Mouse (Mus musculus) megakaryocyte progenitor cell, adult 5-6 weeks (primary cell): ENCODE results near the gene Ace3. TPM values are rescaled to one million over a fixed set of nuclear protein-coding genes. Genes with fewer than 3 reads are reported as not detected.
A peak's percentile ranks its signal among the peaks of the same experiment; 100 is the strongest.
"Not testable (repeated sequence)": the region's sequence is repeated elsewhere in the genome, so short reads cannot be mapped to it uniquely, and the experiment has no call there.

ENCODE experiments used
- ATAC-seq: replicated peaks from 2 replicates; pipeline ENCODE4 v1.8.0; 2016; ENCODE audit warnings: mild to moderate bottlenecking, moderate TSS enrichment, inconsistent platforms; ENCODE audit not compliant: poor library complexity
- total RNA-seq, 2 experiments: library from RNA; stranded (forward) in 1 of 2; stranded (reverse) in 1 of 2; fragments of 157-497, 149-512 nt in 1 of 2; fragments of 200-1000 nt in 1 of 2; gene quantifications; 2 replicates each; pipeline versions ENCODE4 v1.2.3 to v1.2.4; 2015 to 2017

The Ace3 gene
- total RNA-seq, 2 experiments from 2014 or later = not detected

DNA sequence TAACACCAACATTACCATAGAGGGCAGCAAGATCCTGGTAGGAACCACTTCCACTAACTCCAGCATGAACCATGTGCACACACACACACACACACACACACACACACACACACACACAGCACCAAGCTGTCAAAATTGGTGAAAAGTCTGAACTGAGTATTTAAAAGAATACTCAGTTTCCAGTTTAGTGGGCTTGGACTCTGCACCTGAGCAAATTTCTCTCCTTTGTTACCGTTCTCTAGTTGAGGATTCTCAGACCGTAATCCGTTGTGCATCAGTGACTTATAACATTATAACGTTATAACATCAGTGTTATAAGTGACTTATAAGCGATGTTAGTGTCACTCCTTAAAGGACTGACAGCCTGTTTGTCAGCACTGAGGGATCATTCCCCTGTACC lies 18.8 kb upstream of the Ace3 start:
- ATAC-seq = no peak

DNA sequence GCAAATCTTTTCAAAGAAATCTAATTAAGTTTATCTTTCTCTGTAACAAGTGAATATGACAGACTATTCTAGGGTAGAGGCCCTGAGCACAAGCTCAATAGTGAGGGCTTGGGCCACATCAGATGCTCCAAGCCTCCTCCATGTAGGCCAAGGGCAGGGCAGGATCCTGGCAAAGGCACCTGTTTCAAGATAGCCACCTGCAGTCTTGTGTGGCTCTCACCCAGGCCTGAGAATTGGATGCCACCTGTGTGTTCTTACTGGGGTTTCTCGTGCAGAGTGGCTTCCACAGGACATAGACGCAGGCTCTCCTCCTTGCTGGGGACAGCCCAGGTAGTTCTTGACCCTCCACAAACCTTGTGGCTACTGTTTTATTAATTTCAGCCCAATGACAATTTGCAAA lies 16.2 kb upstream of the Ace3 start:
- ATAC-seq = no peak

DNA sequence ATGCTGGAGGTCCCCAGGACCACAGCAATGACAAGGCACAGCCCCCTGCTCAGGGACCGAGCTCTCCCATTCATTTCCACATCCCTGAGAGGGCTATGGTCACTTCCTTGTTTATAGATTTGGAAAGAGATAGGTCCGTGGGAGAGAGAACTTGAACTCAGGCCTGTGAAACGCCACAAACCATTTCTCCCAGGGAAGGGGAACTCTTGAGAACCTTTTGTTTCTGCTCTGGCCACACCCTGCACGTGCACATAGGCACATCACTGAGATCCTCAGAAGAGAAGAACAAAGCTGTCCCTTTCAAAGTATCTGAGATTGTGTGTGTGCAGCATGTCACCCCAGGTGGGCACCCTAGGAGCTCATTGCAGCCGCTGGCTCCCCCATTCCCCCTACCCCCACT lies 15.8 kb upstream of the Ace3 start:
- no peak for ATAC-seq

DNA sequence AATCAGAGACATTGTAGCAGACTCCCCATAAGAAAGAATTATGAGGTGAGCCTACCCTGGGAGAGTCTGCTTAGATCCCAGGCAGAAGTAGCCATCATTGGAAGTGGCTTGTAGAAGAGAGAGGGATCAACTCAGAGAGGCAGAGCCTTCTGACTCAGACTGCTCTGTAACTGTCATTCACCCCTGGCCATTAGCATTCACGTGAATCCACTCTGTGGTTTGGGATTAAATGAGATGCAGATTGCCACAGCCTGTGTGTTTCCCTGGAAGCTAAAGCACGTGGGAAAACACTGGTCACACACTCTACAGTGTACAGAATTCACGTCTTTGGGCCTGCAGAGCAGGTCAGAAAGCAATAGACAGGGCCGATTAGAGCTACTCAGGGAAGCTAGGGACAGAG lies 10.0 kb upstream of the Ace3 start:
- ATAC-seq = no peak

DNA sequence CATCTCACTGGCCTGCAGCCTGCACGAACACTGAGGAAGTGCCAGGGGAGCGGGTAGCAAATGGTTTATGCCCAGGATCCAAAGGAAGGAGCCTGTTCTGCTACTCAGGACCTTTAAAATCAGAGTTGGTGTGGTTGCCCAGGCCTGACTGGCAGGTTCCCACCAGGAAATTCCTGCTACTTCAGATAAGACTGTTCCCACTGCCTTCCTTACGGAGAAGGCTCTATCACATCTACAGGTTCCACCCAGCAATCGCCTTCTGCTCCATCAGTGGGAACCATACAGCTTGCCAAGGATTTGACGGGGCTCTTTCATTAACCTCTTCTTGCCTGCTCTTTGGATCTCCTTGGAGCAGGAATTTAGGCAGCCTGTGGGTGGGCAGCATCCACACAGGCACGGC lies 7.0 kb upstream of the Ace3 start:
- ATAC-seq = no peak

DNA sequence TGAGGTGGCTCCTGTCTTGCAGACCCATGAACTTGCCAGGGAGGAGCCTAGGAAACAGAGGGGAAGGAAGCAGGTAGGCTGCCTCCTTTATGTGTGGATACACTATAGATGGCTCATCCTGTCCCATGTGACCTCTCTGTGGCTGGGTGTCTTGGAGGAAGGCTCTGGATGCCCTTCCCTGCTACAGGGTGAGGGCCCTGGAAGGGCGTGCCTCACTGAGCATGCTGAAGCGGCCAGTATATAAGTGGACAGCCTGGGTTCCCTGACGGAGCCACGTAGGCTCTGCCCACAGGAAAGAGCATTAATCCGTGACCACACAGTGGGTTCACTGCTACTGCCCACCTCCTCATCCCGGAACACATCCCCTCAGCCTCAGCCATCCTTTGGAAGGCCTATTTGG lies 5.0 kb upstream of the Ace3 start:
- no peak for ATAC-seq

DNA sequence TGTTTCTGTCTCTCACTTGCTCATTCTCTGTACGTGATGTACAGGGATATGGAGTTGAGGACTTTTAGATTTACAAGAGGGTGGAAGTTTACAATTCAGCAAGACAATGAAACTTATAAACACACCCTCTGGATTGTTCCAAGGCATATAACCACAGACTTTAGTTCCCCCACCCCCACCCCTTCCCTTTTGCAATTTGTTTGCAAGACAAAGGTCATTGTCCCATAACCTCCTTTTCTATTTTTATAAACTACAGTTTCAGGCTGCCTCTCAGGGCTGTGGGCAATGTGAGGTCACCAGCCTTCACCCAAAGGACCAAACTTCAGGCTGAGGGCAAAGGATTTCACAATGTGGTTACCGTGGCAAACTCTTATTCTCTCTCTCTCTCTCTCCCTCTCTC lies 4.2 kb upstream of the Ace3 start:
- ATAC-seq = peak; percentile 84

DNA sequence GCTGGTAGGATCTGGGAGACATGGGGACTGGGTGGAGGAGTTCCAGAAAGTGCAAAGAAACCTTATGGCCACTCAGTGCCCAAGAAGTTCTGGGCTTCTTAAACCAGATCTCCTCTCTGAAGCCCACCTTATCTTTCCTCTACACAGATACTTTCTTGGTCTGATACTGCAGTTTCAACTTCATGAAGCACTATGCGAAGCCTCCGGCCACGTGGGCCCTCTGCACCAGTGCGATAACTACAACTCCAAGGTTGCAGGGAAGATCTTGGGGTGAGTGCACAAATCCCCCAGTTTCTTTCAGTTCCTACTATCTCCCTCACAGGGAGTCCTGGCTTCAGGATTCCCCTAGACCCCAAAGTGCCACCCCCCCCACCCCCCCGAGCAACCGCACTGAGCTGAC lies 5.6 kb downstream of the Ace3 start:
- ATAC-seq = no peak

DNA sequence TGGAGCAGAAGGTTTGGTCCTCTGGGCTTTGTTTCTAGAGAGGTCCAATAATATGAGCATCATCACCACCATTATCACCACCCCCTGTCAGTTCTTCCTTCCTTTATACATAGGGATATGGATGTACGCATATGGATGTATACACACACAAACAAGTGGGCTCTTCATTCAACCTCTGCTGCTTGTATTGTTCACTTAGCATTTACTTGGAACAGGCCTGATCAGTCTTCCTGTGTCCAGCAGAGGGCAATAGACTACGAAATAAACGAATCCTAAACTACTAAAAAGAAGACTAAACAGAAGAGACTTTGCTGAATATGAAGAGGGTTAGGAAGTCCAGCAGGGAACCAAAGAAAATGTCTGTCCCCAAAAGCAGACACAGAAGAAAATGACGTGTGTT lies 7.2 kb downstream of the Ace3 start:
- ATAC-seq = peak; percentile 81

DNA sequence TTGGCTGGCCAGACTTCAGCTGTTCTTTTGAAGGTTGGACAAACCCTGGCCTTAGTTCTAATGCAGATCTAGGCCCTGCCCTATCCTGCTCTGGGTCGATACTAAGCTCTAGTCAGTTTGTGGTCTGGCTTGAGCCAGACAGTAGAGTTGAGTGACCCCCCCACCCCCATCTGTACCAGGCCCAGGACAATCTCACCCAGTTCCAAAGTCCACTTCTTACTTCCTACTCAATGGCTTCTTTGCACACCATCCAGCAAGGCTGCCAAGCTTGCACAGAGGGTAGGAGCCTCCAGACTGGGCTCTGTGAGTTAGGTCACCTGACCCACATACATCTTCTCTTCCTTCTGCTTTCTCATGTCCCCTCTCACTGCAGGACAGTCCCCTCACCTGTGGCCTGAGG lies 10.1 kb downstream of the Ace3 start:
- ATAC-seq = no peak

DNA sequence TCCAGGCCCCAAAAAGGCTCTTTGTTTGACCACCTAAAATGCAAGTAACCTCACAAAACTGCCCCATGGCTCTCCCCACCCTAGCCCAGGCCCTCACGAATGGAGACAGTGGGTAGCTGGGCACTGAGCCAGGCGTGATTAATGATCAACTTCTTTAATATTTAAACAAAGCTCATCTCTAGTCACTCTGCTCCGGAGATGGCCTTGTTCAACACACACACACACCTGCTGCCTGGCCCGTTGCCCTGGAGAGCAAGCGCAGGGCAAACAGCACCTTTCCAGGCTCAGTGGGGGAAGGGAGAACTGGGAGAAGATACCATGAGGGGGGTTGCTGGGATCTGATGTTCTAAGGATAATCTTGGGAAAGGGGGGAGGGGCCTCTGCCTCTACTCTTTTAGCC lies 11.5 kb downstream of the Ace3 start:
- ATAC-seq = no peak

DNA sequence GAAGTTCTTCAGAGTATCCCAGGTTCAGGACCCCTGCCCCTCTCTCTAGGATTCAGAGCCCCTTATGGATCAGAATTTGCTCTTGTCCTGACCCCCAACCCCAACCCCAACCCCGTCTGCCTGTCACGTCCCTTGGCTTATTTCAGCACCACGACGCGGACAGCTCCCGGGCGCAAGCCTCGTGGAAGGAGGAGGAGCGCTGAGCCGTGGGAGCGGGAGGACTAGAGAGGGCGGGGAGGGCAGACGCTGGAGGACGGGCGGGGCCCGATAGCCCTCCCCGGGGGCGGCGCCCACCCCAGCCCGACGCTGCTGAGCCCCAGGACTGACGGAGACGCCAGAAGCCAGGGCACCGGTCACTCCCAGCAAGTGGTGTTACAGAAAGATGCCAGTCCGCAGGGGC lies 13.3 kb downstream of the Ace3 start, which contains the start of gene Kcnh6:
Gene Kcnh6, plus strand, starts transcription at position 304 of the 400 bp plus-strand sequence.
- ATAC-seq = peak; percentile 99

DNA sequence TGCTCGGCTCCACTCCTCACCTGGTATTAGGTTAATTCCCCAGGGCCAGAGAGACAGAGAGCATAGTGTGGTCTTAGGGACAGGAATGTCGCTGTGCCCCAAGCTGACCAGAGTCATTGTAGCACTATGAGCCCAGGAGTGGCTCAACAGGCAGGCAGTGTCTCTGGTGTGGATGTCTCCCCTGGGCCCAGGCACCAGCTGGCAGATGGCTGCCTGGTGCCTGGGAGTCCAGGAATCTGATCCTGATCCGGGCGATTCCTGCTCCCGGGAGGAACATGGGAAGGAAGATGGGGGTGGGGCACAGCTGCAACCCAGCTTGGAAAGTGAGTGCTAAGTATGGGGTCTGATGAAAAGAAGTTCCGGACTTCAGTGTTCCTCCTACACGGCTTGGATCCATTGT lies 18.2 kb downstream of the Ace3 start:
- no peak for ATAC-seq

DNA sequence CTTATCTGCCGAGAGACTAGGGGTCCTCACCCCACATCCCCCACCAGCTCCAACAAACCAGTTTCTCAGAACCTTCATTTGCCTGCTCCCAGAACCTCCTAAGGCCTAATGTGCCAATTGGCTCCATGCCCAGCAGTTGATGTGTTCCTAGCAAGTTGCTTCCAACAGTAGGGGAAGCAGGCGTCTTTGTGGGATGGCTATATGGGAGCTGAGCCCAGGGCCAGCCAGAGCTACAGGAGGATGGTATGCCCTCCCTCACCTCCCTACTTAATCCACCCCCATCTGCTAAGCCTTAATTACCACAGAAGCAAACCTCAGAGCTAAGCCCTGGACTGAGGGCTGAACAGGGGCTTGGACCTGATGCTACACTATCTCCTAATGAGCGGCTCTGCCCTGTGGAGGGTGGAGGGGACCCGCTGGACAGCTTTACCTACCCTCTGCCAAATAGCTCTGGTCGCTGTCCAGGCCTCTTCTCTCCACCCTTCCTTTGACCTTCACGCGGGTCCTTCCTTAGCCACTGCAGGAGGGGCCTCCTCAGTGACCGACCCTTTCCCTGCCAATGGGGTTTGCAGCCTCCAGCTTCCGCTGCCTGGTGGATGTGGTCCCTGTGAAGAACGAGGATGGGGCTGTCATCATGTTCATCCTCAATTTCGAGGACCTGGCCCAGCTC lies 19.2 kb downstream of the Ace3 start:
- ATAC-seq = no peak

DNA sequence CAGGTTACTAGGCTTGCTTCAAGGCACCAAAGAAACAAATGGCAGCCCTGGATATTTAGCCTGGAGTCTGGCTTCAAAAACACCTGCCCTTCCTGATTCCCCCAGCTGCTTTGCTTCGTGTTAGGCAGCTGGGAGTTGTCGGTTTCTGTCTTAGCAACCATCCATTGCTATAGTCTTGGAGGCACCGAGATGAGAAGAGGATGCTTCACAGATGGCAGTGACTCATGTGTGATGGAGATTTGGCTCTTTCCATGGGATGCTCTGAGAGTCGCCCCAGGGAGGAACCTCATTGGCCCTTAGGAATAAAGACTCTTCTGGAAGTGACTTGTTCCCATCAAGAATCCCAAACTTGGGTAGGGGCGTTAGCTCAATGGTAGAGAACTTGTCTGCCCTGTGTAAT lies 22.0 kb downstream of the Ace3 start:
- no peak for ATAC-seq

DNA sequence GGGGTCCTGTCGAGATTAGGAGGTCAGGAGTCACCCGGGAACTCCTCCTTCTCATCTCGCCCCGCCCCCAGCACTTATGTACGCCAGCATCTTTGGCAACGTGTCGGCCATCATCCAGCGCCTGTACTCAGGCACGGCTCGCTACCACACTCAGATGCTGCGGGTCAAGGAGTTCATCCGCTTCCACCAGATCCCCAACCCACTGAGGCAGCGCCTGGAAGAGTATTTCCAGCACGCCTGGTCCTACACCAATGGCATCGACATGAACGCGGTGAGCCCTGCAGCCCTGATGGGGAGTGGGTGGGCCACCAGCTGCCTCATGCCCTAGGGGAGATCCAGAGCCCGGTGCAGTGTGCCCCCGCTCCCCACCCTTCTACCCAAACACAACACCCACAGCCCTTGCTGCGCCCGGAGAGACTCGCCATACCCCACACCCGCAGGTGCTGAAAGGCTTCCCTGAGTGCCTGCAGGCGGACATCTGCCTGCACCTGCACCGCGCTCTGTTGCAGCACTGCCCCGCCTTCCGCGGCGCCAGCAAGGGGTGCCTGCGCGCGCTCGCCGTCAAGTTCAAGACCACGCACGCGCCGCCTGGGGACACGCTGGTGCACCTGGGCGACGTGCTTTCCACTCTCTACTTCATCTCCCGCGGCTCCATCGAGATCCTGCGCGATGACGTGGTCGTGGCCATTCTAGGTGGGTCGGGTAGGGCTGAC lies 25.7 kb downstream of the Ace3 start:
- peak; percentile 40 for ATAC-seq

DNA sequence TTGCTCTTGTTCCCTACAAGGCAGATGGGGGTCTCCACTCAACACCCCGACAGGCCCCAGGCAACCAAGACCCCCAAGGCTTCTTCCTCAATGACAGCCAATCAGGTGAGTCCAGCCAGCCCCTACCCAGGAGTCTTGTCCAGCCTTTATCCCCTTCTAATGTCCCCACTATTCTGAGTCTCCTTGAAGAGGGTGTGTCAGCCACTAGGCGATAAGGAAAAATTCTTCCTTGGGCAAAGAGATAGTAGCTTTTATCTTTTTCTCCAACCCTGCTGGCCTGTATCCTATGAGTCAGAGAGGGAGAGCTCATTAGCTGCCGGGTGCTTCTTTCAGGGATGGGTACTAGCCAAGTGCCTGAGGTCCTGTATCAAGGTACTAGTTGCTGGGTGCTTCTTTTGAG lies 31.3 kb downstream of the Ace3 start:
- 0 out of 2 replicates have a peak, but pooled peaks have one; percentile 32 for ATAC-seq

DNA sequence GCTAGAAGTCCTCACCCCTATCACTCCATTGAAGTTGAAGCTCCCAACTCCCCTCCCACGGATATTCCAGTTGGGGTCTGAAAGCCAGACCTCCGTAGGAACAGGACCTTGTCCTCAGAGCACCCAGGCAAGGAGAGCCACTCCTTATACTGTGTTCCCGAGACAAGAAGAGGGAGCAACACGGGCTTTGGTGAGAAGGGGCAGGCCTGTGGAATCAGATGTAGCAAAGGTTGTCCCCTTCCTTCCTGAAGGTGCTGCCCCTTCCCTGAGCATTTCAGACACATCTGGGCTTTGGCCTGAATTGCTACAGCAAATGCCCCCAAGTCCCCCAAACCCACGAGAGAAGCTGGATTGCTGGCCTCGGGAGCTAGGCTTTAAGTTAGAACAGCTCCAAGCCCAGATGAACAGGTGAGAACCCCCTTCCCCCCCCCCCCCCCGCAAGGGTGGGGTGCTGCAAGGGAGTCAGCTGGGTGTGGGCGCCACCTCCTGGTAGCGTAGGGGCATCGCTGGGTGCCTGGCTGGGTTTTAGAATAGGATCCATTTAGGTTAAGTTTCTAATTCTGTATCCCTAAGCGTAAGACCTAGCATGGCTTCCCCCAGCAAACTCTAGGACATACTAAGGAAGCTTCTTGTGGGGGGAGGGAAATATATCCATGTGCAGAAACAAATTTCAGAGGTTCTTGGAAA lies 32.1 kb downstream of the Ace3 start:
- peak; percentile 96 for ATAC-seq

DNA sequence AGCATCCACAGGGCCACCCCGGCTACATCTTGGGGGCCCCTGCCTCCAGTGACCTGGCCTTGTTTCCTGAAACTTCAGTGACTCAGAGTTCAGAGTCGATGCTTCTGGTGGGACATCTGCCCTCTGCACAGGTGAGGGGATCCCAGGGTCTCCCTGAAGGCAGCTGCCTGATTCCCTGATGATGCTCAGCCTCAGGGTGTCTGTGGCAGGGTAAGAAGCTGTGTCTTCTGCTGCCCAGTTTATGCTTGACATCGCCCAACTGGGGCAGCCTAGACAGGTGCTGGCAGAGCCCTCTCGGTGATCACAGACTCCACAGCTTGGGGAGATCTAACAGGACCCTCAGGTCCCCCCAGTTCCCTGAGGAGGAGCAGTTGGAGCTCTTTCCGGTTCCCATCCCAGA lies 33.1 kb downstream of the Ace3 start:
- no peak for ATAC-seq

DNA sequence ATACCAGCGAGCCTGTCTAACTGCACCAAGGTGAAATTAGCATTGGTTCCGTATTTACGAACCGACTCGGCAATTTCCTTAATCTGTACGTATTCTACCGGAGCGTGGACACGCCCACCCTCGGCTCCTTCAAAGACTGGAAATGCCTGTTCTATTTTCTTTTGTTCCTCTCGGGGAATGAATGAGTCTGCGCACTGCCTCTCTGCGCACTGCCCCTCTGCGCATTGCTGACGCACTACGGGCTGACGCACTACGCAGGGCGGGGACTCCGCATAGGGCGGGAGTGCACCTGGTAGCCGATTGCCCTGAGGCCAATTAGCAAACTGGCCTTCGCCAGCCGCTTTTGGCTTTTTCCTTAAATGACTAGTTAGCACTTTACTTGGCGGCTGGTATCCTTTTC lies 37.6 kb downstream of the Ace3 start:
- ATAC-seq = not testable (repeated sequence)

DNA sequence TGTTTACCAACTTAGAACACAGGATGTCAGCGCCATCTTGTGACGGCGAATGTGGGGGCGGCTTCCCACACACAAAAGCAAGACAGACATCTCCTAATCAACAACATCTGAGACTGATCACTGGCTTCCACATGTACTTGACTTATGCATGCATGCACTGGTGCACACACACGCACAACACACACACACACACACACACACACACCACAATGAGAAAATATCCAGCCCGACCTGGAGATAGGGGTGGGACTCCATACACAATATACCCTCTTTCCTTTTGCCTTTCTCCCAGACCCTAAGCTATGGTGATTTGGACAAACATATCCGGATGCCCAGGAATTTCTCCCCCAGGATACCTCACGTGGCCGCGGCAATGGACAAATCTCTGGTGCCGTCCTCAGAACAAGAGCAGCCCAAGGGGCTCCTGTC lies 39.0 kb downstream of the Ace3 start:
- peak; percentile 36 for ATAC-seq

DNA sequence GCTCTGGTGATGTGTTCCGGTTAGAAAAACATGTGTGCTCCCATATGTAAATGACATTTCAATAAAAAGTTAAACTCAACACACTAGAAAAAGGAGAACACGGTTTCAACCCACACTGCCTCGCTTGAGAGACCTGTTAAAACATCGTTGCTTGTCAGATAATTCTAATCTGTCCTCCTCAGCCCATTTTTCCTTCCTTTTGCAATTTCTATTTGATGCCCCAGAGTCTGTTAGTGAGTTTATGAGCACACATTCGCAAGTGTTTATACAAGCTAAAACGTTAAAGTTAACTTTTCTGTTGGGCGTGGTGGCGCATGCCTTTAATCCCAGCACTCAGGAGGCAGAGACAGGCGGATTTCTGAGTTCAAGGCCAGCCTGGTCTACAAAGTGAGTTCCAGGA lies 40.5 kb downstream of the Ace3 start:
- ATAC-seq = no peak
